26 mouse cellular contexts compared by ENCODE assay signal in genomic region chr5:99432471-99432870, GRCm38 (mm10).
DNase-seq lines count a peak whose midpoint lies in the region; TF ChIP-seq lines count a peak whose summit lies in the region.
"Had no signal": no experiment of that assay in that cellular context is flagged by ENCODE, and none has a peak within 500 bp of the region (broad histone marks: within the 10 kb centered on the region; RNA-seq: fewer than 3 reads in every experiment).

No protein-coding gene starts in this region.

- H3K4me1 ChIP-seq in lung, adult 2 months (ENCODE audit: control insufficient read depth, insufficient read depth, low read length) = no peaks in the 10 kb centered on the region
- H3K4me1 ChIP-seq: embryonic facial prominence, embryonic 10.5 days; embryonic facial prominence, embryonic 15.5 days; forebrain, embryonic 12.5 days; hindbrain, embryonic 13.5 days; liver, embryonic 15.5 days; midbrain, embryonic 13.5 days; stomach, embryonic 15.5 days had no signal

- H3K4me3 ChIP-seq in lung, adult 2 months (replicated peaks; ENCODE audit: extremely low read depth, low read depth, low read length) = no peak overlapping the region
- H3K4me3 ChIP-seq: embryonic facial prominence, embryonic 10.5 days; embryonic facial prominence, embryonic 15.5 days; forebrain, embryonic 12.5 days; heart, embryonic 10.5 days; hindbrain, embryonic 13.5 days; left cerebral cortex, adult 2 months; limb, embryonic 12.5 days; liver, embryonic 15.5 days; midbrain, embryonic 13.5 days; neural tube, embryonic 13.5 days; stomach, embryonic 15.5 days had no signal

- no peak for TF ChIP-seq POLR2A in lung, adult 2 months (IDR thresholded peaks at IDR 0.05; ENCODE audit: borderline replicate concordance, extremely low read depth, low read depth, low read length)

- 91% methylated on average over 8 of the region's 8 CpGs for WGBS in lung, adult 2 months

- peak; percentile 31 for DNase-seq in lung, postnatal 36 days
- no peak for DNase-seq in lung, adult 2 months
- peak; percentile 17 for DNase-seq in NIH3T3 (ENCODE audit: low read depth)
- DNase-seq in adrenal gland, adult 2 months = peak; percentile 81
- peak; percentile 57 to 80 for DNase-seq in adrenal gland, postnatal 36 days
- no peak for DNase-seq in B cell, adult 2 months
- DNase-seq: cerebellum, adult 2 months; cerebellum, postnatal 25 days; forebrain, postnatal 0 days; gastrocnemius, postnatal 14 days; heart, postnatal 4 days; kidney, adult 9 months; kidney, postnatal 10 days; retina, postnatal 1 day; right cerebral cortex, postnatal 14 days had no signal

- TF ChIP-seq CTCF in lung, adult 2 months (IDR thresholded peaks at IDR 0.05; ENCODE audit: insufficient read depth, low read length) = no peak

Comparison
In these comparisons a context has a peak if more than half of its experiments do, and no peak if none do; other contexts are left out.
1. DNase-seq: peak in lung, postnatal 36 days (single experiment), NIH3T3 (single experiment), adrenal gland, adult 2 months (single experiment) and adrenal gland, postnatal 36 days (2 of 2); none in lung, adult 2 months (single experiment) and B cell, adult 2 months (0 of 2).